Mouse (Mus musculus) forebrain, embryonic 11.5 days (tissue): ENCODE measurements at regions not wholly inside any gene's neighbourhood (a gene's known extent, or its start where the extent isn't known, plus 50 kb on each side); places are given as distances from the start of the nearest gene placed in this dataset.

Source experiments
- ATAC-seq: fragments of 200-750 bp; cut with Nextera tagmentation; replicated peaks from 2 replicates; pipeline ENCODE4 v1.8.0; 2017; ENCODE audit warnings: moderate TSS enrichment; ENCODE audit not compliant: low FRiP score
- DNase-seq: peaks from one replicate; pipeline ENCODE4 v3.0.0-alpha.2; 2017; ENCODE audit warnings: low spot score
- H3K27ac ChIP-seq: fragments of 300-500 bp; sonication (generic); 2 replicates; pipeline ENCODE4 v1.5.1; 2014; ENCODE audit warnings: low read depth, low read length
- H3K27me3 ChIP-seq: fragments of 300-500 bp; sonication (generic); 2 replicates; pipeline ENCODE4 v1.6.1; 2014; ENCODE audit warnings: mild to moderate bottlenecking, low read length, mixed read lengths; ENCODE audit not compliant: control insufficient read depth, insufficient read depth
- H3K36me3 ChIP-seq: fragments of 300-500 bp; sonication (generic); 2 replicates; pipeline ENCODE4 v1.6.1; 2014; ENCODE audit warnings: mild to moderate bottlenecking, low read length, moderate library complexity, mixed read lengths; ENCODE audit not compliant: control insufficient read depth, insufficient read depth
- H3K4me1 ChIP-seq: fragments of 300-500 bp; sonication (generic); replicated peaks from 2 replicates; pipeline ENCODE4 v1.6.1; 2014; ENCODE audit warnings: low read length, mixed read lengths; ENCODE audit not compliant: control insufficient read depth, insufficient read depth
- H3K4me2 ChIP-seq: fragments of 300-500 bp; sonication (generic); 2 replicates; pipeline ENCODE4 v1.6.1; 2014; ENCODE audit warnings: low read depth, mild to moderate bottlenecking, low read length, moderate library complexity, mixed read lengths; ENCODE audit not compliant: severe bottlenecking
- H3K4me3 ChIP-seq: fragments of 300-500 bp; sonication (generic); 2 replicates; pipeline ENCODE4 v1.5.1; 2014; ENCODE audit warnings: low read depth, low read length
- H3K9ac ChIP-seq: fragments of 300-500 bp; sonication (generic); 2 replicates; pipeline ENCODE4 v1.6.1; 2014; ENCODE audit warnings: low read length
- H3K9me3 ChIP-seq: fragments of 300-500 bp; sonication (generic); 2 replicates; pipeline ENCODE4 v1.6.1; 2016; ENCODE audit warnings: low read length, mixed read lengths; ENCODE audit not compliant: control insufficient read depth
- WGBS: fragments of 180-500 bp; shearing (Covaris S2); extraction: QIAGEN DNeasy Blood & Tissue Kit; methylation state at CpG from one replicate; pipeline ENCODE4 v1.1.7; 2014; 5-methylcytosine and 5-hydroxymethylcytosine counted together

DNA sequence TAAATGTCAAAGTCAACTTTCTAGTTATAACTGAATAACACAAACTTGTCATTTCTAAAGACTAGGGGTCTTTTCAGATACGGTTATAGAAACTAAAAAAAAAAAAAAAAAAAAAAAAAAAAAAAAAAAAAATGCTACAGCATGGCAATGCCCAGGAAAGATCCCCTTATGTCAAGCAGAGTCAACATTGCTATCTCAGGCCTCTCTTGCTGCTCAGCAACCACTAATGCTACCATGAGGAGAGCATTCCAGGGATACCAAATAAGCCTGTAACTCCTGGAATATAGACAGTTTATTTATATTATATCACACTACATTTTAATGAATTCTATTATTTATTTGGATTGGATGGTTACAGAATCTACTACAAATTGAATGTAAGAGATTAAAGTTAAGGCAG lies 248.8 kb downstream of the Pla2g4a start:
- Histone ChIP-seq H3K36me3 (no peaks in the 10 kb centered on the region), H3K27ac (no peak overlapping the region), H3K9me3 (no peaks in the 10 kb centered on the region), H3K4me3 (no peak overlapping the region), H3K27me3 (no peaks in the 10 kb centered on the region), H3K4me2 (no peak overlapping the region), H3K9ac (no peak overlapping the region), H3K4me1 (no peaks in the 10 kb centered on the region)
- ATAC-seq = no peak
- DNase-seq = no peak
- 94% methylated on average over 1 of the region's 1 CpGs for WGBS

DNA sequence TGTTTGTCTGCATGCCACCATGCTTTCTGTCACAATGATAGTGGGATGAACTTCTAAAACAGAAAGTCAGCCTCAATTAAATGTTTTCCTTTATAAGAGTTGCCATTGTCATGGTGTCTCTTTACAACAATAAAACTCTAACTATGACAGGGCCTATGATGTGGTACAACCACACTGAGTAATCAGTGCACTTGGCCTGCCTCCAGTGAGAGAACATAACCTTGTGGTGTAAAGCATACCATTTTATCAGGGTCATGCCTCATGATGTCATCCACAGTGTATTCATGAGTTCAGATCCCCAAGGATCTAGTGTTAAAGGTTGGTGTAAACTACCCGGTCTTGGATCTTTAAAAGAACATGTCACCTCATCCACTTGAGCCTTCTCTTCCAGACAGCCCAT lies 255.9 kb downstream of the Pla2g4a start:
- H3K27ac ChIP-seq = no peak overlapping the region
- H3K9ac ChIP-seq = no peak overlapping the region
- no peak overlapping the region for H3K4me3 ChIP-seq
- no peaks in the 10 kb centered on the region for H3K27me3 ChIP-seq
- no peaks in the 10 kb centered on the region for H3K36me3 ChIP-seq
- no peak for ATAC-seq
- H3K9me3 ChIP-seq = no peaks in the 10 kb centered on the region
- WGBS = 90% methylated on average over 1 of the region's 1 CpGs
- DNase-seq = no peak
- no peak overlapping the region for H3K4me2 ChIP-seq
- no peaks in the 10 kb centered on the region for H3K4me1 ChIP-seq

DNA sequence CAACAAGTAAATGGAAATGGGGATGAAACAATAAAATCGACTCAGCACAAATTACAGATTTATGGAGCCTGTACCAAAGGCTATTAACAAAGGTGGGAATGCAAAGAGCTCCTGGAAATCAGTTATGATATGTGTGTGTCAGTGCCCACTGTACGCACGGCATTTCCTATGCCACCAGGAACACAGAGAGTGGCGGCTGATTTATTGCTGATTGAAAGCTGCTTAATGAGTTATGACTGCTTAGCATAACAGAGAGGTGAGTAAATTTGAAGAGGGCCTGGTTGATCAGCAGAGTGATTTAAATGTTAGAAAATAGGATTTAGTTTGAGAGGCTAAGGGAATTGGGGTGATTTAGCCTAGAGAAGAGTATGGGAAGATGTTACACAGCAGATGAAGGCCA lies 261.7 kb downstream of the Pla2g4a start:
- no peak for ATAC-seq

DNA sequence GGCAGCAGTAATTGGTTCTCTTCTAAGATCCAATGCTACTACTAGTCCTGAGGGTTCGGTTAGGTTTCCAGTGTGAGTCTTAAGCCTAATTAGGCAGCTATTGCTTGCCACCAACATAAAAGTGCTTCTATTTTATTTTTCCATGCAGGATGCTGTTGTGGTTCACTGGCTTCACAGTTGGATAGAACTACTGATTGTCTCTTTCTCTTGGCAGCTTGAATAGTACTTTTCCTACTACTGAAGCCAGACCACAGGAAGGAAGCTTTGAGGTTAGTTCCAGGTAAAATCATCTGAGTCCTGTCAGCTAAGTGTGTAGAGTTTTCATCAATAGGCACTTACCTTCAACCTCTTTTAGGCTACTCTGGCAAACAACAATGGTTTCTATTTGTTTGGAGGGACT lies 286.9 kb downstream of the Pla2g4a start:
- DNase-seq (no peak), ATAC-seq (no peak)
- WGBS = 41% methylated on average over 1 of the region's 1 CpGs
- H3K4me2 ChIP-seq = no peak overlapping the region
- H3K9me3 ChIP-seq = no peaks in the 10 kb centered on the region
- H3K27me3 ChIP-seq = no peaks in the 10 kb centered on the region
- H3K36me3 ChIP-seq = no peaks in the 10 kb centered on the region
- no peak overlapping the region for H3K27ac ChIP-seq
- no peaks in the 10 kb centered on the region for H3K4me1 ChIP-seq
- H3K4me3 ChIP-seq = no peak overlapping the region
- H3K9ac ChIP-seq = no peak overlapping the region

More for the DNA sequence above, 261.7 kb downstream of the Pla2g4a start:
- DNase-seq = no peak
- Histone ChIP-seq H3K4me2 (no peak overlapping the region), H3K9me3 (no peaks in the 10 kb centered on the region), H3K36me3 (no peaks in the 10 kb centered on the region), H3K27ac (no peak overlapping the region), H3K4me3 (no peak overlapping the region), H3K27me3 (no peaks in the 10 kb centered on the region), H3K4me1 (no peaks in the 10 kb centered on the region), H3K9ac (no peak overlapping the region)
- WGBS = 88% methylated on average over 4 of the region's 4 CpGs

DNA sequence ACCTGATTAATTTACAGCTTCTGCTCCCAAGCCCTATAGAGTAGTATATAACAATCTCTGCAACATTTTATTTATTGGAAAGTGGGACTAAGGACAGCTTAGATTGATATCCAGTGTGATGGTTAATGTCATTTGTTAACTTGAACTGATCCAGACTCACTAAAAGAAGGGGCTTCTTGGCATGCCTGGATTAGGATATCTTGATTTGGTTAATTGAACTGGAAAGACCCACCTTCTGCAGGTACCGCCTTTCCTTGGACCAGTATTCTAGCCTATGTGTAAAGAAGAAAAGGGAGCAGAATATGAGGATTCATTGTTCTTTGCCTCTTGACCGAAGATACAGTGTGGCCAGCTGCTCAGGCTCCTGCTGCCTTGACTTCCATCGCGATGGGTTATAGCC lies 288.5 kb downstream of the Pla2g4a start:
- Histone ChIP-seq H3K4me2 (no peak overlapping the region), H3K4me3 (no peak overlapping the region), H3K9ac (no peak overlapping the region), H3K27me3 (no peaks in the 10 kb centered on the region), H3K27ac (no peak overlapping the region), H3K36me3 (no peaks in the 10 kb centered on the region), H3K4me1 (no peaks in the 10 kb centered on the region), H3K9me3 (no peaks in the 10 kb centered on the region)
- ATAC-seq (no peak), DNase-seq (no peak)
- 89% methylated on average over 4 of the region's 4 CpGs for WGBS

DNA sequence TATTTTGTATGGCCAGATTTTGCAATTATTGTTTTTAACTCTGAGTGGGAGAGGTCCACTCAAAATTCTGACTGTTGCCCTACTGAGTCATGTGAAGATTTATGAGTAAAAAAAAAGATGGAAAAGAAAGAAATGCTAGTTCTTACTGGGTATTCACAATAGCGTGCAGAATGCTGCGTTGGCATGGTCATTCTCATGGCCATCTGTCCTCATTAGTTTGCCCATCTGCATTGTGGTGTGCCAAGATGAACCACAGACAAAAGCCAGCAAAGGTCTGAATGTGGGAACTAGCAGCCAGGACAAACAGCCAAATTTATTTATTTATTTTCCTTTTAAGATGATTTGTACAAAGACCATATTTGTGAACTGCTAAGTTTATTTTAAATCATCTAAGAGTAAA lies 289.0 kb downstream of the Pla2g4a start:
- Histone ChIP-seq H3K4me1 (no peaks in the 10 kb centered on the region), H3K4me3 (no peak overlapping the region), H3K36me3 (no peaks in the 10 kb centered on the region), H3K9me3 (no peaks in the 10 kb centered on the region), H3K27ac (no peak overlapping the region), H3K4me2 (no peak overlapping the region), H3K27me3 (no peaks in the 10 kb centered on the region), H3K9ac (no peak overlapping the region)
- 89% methylated on average over 2 of the region's 2 CpGs for WGBS
- ATAC-seq (no peak), DNase-seq (no peak)

DNA sequence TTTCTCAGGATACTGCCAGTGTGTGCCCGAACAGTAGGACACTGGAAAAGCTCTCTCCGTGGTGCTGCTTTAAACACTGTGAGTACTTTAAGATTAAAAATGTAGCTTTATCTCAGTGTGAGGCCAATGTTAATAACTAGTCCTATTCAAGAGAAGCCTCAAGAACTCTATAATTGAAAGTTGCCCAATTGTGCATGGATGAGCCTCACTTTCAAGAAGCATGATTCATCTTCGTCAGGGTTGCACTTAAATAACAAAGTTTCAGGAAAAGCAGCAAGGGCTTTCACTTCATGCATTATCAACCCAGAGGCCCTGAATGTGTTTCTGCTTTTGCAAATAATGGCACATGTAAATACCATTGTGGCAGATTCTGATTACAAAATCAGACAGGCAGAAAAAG lies 290.0 kb downstream of the Pla2g4a start:
- Histone ChIP-seq H3K27ac (no peak overlapping the region), H3K4me3 (no peak overlapping the region), H3K36me3 (no peaks in the 10 kb centered on the region), H3K4me1 (no peaks in the 10 kb centered on the region), H3K4me2 (no peak overlapping the region), H3K9ac (no peak overlapping the region), H3K9me3 (no peaks in the 10 kb centered on the region), H3K27me3 (no peaks in the 10 kb centered on the region)
- ATAC-seq = no peak; the same call in 1 of the 2 replicates
- WGBS = 48% methylated on average over 3 of the region's 3 CpGs
- no peak for DNase-seq
